Mouse (Mus musculus): ENCODE measurements around the gene Metap1.
"Not testable (repeated sequence)": the region's sequence is repeated elsewhere in the genome, so short reads cannot be mapped to it uniquely, and the experiment has no call there.

The Metap1 gene

DNA sequence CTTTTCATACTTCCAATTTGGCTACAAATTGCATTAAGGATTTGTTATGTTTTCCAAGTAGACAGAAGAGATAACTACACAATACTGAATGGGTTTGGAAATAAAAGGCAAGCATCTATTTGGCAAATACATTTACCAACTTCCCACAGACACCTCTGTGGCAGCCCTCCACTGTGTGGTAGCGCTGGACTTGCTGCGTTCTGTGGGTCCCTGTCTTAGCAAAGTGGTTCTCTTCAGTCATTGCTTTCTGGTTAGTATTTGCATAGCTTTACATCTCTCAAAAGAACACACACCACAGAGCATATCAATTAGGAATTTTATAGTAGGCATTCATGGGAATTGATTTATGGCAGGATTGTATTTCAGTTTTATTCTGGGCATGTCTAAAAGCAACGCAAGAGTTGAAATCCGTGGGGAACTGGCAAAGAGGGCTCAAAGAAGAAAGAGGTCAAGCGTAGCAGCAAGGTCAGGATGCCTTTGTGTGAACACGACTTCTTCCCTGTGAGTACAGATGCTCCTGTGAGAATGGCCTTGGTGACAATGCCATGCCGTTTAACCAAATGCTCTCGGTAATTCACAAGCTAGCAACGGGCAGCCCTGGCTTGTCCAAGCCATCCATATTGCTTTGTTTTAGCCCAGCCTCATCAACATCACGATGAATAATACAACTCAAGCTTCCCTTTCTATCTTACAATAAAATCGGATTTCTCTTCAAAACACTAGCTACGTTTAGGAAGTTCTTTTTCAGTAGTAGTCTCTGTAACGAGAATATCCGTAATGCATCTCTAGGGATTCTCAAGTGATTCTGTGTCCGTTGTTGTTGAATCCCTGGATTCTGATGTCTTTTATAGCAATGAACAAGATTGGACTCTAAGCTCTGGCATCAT, 10.8 kb upstream of the Metap1 start:
- no peak for DNase-seq

DNA sequence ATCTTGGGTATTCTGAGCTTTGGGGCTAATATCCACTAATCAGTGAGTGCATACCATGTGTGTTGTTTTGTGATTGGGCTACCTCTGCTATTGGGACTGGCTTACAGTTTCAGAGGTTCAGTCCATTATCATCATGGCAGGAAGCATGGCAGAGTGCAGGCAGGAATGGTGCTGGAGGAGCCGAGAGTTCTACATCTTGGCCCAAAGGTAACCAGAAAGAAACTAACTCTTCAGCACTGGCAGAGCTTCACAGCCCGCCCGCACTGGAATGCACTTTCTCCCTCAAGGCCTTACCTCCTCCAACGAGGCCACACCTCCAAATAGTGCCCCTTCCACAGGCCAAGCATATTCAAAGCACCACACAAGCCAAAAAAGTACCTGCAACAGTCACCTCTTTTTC, 9.4 kb upstream of the Metap1 start:
- no peak for DNase-seq

DNA sequence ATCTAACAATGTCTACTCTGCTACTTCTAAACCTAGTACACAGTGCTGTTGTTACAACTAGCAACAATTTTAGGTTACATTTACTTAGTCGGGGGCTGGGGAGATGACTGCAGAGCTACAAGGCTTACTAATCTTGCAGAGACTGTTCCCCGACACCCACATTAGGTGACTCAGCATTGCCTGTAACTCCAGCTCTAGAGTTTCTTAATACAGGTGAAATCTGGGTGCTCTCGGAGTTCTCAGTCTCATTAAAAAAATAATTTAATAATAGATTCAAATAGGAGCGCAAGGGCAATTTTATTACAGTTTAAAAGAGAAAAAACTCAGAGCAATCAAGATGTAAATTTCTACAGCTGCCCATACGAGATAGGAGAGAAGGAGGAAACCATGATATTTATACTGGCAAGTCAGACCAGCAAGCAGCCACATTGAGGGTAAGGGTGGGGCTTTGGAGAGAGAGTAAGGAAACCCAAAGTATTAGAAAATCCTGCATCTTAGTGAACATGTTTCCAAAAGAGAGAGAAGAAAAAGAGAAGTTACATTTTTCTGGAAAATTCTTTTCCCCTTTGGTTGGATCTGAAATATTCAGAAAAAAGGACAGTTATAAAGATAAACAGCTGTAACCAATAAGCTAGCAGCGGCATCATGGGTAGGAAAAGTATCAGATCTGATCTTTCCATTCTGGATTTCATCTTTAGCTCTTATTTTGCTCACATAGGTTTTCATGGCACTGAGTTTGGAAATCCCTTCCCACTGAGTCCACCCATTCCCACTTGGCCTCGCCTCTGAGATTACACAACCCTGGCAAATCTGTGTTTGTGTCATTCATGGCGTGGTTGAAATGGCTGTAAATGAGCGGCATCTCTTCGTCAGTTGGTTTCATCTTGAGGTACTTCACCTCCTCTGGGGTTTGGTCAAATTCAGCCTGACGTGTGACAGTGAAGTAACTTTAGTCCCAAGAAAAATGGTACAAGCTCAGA, 6.1 kb upstream of the Metap1 start:
- no peak for DNase-seq

DNA sequence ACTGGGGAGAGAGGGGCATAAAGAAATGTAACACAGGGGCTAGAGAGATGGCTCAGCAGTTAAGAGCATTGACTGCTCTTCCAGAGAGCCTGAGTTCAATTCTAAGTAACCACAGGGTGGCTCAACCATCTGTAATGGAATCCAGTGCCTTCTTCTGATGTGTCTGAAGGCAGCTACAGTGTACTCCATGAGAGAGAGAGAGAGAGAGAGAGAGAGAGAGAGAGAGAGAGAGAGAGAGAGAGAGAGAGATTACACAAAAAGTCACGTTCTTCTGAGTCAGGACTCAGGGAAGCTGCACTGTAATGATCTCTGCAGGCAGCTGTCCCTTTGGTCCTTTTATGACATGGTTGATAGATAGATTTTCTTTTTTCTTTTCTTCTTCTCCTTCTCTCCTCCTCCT, 5.2 kb upstream of the Metap1 start:
- DNase-seq, result no peak

DNA sequence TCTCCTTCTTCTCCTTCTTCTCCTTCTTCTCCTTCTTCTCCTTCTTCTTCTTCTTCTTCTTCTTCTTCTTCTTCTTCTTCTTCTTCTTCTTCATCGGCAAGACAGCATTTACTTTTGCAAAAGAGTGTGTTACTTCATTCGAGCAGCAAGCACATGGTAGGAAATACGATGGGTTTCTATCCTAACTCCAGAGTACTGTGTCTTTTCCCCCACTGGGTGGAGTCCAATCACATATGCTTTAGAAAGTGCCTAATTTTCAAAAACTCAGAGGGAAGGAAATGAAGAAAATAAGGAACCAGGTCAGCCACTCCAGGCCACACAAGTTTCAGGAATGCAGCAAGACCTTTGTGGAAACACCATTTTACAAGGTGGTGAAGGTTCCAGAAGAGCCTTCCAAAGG, 4.4 kb upstream of the Metap1 start:
- no peak for DNase-seq

DNA sequence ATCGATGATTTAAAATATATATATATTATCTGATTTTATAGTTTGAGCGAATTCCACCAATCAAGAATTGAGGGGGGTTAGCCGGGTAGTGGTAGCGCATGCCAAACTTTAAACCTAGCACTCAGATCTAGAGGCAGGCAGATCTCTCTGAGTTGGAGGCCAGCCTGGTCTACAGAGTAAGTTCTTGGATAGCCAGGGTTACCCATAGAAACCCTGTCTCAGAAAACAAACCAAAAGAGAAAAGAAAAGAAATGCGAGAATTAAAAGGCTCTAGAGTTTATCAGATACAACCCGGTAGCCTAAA, 671 bp upstream of the Metap1 start:
- DNase-seq, result no peak

DNA sequence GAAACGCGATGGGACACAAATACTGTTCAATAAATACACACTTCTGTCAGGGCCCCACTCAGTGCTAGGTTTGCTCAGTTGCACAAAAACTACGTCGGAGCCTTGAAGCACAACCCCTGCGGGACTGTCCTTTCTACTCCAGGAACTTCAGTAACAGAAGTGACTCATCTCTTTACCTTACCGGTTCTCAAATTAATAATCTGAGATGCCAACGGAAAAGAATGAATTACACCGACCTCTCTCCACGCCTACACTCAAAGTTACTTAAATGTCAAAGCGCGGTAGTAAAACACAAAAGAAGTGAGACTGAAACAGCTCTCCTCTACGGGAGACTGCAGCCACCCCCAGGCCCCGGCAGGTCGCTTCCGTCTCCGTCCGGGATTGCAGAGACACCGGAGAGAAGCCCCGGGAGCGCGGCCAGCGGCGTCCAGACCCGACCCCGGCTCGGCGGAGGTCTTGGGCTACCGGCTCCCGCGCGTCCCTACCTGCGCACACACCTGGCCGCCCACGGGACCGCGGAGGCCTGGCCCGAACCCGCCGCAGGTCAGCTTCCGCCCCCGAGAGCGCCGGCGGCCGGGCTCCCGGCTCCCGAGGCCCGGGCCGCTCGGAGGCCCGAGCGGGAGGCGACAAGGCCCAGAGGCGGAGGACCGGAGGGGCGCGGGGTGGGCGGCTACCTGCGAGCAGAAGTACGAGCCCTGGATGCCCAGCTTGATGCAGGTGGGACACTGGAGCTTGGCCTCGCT, 560 bp downstream of the Metap1 start:
- no peak for DNase-seq

DNA sequence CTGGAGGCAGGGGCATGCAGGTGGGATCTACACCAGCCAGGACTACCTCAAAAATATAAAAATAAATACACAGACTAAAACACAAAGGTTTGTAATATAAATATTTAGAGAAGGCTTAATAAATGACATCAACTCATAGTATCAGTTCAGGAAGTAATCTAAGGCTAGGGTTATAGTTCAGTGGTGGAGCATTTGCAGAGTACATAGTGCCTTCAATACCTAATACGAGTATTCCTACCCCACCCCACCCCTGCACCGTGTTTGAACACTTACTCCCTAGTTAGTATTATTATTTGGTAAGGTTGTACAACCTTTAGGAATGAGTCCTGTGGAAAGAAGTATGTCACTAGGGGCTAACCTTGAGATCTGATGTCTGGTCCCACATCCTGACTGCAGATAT, 6.1 kb downstream of the Metap1 start:
- no peak for DNase-seq

DNA sequence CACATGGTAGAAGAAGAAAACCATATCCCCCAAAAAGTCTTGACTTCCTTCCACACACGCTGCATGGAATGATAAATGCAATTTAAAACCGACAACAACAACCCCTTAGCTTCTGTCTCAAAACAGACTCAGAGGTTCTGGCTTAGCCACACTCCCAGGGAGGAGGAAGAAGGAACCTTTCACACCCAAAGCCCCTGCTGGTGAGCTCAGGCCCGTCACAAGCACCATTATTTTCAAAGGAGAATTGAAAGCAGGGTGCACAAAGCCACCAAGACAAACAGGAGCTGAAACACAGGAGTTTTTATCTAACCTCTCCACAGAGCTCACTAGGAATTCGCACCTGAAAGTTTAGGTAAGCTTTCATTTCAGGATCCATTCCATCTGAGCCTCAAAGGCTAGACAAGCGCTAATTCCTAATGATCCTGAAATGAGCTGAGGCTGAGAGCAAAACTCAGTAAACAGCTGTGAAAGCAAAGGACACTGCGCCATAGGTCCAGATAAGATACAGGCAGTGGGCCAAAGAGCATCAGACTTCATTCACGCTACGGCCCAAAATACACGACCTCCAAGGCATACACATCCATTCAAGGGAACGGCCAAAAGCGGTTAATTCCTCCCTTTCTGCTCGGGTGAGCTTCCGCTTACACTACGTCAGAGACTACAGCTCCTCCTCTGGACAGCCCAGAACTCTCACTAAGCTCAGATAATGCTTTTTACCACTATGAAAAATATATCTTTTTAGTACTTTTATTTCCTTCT, 7.6 kb downstream of the Metap1 start:
- no peak for DNase-seq

DNA sequence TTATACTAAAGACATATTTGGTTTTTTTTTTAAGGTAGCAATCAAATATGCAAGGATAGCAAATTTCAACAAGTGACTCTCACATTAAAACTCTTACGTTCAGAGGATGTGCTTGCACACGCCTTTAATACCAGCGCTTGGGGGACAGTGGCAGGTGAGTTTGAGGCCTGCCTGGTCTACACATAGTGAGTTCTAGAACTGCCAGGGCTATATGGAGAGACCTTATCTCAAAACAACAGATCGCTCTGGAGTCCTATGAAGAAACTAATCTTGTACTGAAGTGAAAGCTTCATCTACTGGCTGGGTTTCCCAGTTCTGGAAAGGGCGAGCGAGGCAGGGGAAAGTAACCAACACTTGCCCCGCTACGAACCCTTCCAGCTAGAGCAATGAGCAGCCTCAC, 9.8 kb downstream of the Metap1 start:
- no peak for DNase-seq

DNA sequence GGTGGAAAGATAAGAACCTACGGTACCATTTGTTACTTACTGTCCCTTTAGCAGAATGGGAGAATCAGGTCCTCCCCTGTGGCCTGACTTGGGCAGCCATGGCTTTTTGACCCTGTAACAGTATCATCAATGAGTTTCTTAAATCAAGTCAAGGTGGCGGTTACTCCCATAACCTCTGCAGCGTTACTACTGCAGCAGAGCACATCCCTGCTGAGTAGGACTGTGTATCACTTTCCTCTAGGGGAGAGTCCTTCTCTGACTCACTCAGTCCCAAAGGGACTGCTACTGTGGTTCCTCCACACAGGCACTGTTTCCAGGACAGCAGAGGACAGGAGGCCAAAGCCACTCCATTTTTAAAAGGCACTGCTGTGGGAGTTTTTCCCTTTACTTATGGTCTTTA, 18.2 kb downstream of the Metap1 start:
- DNase-seq, result no peak

DNA sequence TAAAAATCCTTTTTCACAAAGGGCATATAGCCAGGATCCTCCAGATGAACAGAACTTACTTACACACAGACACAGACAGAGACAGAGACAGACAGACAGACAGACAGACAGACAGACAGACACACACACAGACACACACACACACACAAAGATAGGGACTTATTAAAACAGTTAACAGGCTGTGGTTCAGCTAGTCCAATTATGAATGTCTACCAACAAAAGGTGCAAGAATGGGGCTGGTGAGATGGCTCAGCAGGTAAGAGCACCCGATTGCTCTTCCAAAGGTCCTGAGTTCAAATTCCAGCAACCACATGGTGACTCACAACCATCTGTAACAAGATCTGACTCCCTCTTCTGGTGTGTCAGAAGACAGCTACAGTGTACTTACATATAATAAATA, 22.7 kb downstream of the Metap1 start:
- DNase-seq, result not testable (repeated sequence)

DNA sequence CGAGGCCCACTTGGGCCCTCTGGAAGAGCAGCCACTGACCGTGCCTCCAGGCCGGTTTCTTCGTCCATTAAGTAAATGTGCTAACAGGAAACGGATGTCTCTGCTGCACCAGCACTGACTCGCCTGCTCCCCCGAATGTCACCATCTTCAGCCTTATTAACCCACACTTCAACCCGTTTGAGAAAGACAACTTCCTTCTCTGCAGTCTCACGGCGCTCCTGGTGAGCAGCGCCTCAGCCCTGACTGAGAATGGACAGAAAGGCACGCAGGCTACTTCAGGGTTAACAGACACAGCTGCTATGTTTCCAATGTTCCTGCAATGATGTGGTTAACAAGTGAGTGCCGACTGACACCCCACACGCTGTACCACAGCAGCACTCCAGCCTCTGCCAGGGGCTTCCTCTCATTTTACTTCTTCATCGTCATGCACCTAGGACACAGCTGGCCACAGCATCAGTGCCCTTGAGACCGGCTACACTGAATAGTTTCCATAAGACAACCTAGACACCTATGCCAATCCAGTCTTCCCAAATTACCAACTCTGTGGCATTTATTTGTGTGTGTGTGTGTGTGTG, 24.7 kb downstream of the Metap1 start:
- DNase-seq, result no peak

DNA sequence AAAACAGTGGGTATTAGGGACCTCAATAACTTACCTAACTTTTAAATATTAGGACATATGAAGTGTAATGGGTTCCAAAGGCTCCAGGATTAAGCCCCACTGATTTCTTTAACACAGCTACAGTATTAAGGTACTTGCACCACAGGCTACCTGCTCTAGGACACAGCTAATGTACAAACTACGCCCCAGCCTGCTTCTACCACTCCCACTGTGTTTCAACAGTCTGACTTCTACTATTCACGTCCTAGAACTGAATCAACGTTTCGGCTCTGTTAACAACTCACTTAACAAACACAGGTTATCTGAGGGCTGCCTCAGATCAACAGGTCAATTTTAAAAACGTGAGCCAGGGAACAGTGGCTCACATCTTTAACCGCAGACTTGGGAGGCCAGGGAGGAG, 25.5 kb downstream of the Metap1 start:
- DNase-seq, result no peak

DNA sequence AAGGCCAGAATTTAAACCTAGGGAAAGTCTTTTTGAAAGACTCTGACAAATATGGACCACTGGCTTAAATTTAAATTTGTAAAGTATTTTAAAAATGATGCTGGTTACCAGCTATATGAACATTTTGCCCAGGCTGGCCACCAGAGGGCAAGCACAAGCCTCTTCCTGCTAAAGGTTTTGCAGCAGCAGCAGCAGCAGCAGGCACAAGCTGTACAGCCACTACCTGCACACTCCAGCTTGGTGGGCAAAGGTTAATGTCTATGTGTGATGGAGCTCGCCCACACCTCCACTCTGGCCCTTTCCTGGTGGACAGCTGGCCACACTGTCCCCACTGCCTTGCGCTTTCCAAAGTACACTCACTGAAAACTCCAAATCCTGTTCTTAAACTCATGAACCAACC, 26.2 kb downstream of the Metap1 start:
- DNase-seq, result no peak

DNA sequence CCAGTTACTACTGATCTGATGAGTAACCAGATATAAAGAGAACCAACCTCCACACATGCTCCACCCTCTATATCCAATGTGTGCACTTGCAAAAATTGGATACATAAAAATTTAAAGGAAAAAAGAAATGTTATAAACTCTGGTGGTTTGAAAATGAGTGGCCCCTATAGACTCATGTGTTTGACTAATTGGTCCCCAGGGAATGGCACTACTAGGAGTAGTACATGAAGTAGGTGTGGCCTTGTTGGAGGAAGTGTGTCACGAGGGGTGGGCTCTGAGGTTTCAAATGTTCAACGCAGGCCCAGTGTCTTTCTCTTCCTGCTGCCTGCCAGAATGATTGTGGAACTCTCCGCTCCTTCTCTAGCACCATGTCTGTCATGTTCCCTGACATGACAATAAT, 27.5 kb downstream of the Metap1 start:
- DNase-seq, result no peak

DNA sequence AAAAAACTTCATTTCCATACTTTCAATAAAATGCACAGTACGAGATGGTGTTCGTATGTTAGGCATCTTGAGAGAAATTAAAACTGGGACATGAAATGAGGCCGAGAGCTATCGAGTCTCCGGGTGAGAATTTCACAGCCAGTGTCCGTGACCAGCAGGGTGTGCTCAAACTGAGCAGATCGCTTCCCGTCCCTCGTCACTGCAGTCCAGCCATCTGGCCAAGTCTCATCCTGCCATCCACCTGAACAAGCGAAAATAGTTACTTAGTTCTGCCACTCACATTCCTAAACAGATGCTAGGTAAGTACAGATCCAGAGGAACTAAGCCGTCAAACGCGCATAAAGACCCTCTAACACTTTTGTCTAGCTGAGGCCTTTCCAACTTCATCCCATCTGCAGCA, 29.1 kb downstream of the Metap1 start:
- no peak for DNase-seq

DNA sequence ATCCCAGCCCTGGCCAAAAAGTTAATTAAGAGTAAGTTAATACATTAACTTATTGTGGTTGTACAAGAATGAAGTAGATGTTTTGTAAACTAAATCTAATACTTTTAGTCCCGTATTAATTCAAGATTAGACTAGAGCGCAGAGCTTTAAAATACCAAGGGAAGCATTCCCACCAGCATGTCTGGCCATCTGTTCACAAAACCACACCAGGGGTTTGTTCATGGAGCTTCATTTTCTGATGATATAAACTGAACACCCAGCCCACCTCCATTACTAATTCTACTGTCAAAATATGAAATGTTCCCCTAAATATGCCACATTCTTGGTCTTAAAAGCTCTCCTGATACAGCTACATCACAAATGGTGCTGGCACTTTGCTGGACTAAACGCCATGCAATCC, 30.9 kb downstream of the Metap1 start:
- no peak for DNase-seq

DNA sequence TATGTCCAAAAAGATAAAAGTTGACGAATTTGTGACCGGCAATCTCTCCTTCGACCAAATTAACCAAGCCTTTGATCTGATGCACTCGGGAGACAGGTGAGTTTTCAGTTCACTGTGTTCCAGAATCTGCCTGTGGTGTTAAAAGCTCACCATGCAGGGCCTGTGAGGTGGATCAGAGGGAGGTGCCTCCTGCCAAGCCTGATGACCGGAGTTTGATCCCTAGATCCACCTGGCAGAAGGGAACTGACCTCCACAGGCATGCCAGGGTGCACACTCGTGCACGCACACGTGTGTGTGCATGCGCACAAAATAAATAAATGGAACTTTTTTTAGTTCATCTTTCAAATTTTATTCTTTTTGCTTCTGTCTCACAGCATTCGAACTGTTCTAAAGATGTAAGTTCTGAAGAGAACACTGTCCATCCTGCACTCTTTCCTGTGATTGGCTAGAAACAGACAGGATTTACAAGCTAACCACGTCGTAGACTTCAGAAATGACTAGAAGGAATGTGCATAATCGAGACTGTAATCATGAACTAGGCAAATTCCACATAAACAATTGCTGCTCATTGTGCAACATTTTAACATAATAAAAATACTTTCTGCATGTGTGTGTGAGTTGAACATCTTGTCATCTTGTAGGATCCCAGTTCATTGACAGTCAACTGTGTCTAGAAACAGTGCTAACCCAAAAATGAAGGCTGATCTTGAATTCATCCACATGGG, 34.4 kb downstream of the Metap1 start:
- no peak for DNase-seq

DNA sequence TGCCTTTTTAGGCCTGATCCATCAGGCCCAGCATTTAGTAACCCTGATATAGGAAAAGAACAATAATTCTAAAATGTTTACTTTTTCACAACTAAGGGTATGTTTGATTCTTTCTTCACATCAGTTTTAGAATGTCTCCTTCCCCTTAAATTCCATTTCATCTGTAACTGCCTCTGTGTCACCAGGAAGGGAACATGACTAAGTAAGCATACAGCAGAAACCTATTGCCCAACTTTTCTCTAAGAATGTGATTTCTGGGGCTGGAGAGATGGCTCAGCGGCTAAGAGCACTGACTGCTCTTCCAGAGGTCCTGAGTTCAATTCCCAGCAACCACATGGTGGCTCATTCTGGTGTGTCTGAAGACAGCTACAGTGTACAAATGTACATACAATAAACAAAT, 35.1 kb downstream of the Metap1 start:
- DNase-seq, result no peak

DNA sequence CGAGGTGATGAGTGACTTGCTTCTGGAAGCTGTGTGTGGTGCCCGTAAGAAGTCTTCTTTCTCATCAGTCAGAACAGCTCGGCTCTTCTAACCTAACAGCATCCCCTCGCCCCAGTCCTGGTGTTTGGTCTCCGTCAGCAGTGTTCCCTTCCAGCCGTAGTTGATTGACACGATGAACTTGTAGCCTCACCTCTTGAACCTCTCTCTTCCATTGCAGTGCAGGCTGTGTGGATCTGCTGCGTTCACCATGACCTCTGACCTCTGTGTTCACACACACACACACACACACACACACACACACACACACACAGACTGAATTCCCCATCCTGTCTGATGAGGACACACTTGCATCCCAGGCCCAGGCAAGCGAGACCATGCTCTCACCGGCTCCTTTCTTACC, 37.1 kb downstream of the Metap1 start:
- no peak for DNase-seq
